Mouse (Mus musculus): ENCODE data around the gene Nono. TPM values are rescaled to one million over a fixed set of nuclear protein-coding genes. Genes with fewer than 3 reads are reported as not detected.

Nono gene
- total RNA-seq (2014; rRNA removed; ENCODE audit: low replicate concordance) (163 and 242 TPM in 2 replicates), polyA plus RNA-seq (2015; fragmentation: Nextera tagmentation; extraction: Ambion mirVana) (120 and 121 TPM in 2 replicates)

DNA sequence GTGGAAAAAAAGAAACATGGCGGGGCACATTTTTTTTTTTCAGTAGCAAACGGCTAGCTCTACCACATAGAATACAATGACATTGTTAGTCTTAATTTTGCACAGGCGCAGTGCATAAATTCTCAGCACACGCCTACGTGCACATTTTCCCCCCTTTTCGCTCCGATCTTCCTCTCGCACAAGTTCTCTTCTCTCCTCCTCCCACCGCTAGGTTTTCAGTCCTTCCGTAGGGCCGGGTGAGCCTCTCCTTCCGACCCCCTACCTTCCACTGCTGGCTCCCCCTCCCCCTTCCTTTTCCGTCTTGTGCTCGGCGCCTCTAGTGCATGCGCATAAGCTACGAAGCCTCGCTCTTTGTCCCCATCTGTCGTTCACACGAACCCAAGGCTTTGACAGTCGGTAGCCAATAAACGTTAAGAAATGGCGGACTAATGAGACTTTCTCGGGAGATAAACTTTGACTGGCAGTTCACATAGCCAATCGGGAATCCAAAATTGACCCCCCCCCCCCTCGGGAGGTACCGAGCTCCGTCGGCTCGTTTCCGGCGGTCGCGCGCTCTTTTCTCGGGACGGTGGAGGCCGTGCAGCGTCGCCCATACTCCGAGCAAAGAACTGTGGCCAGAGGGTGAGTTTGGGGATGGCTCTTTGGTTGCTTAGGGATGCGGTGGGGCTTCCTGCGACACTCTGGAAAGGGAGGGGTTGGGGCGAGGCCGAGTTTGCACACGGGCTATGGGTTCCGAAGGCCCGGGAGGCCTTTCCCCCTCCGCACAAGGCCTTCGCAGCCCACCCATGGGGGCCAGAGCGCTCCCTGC is at the start of gene Nono:
Nono (plus strand) TSS at position 177 of the 808 bp plus-strand sequence.
- peak; percentile 95 for DNase-seq (ENCODE audit: low spot score)
- H3K27ac ChIP-seq (ENCODE audit: low read depth) = peak within 1 kb of the TSS; percentile 96
- H3K4me3 ChIP-seq (ENCODE audit: low read depth, low read length) = peak within 1 kb of the TSS; percentile 72
- peak within 1 kb of the TSS; percentile 84 for H3K9ac ChIP-seq (replicated peaks; ENCODE audit: low read depth, low read length)
- H3K36me3 ChIP-seq (replicated peaks; ENCODE audit: control insufficient read depth, insufficient read depth, low read length) = no peaks in the 10 kb centered on the region
- ATAC-seq (ENCODE audit: insufficient read depth, low read depth) = peak; percentile 95
- TF ChIP-seq EP300 (IDR thresholded peaks at IDR 0.05; ENCODE audit: low read depth) = no peak
- TF ChIP-seq CTCF (IDR thresholded peaks at IDR 0.05; ENCODE audit: low read depth) = peak; percentile 24; the same call in 1 of the 2 replicates
- H3K4me1 ChIP-seq (ENCODE audit: control insufficient read depth, insufficient read depth) = no peaks in the 10 kb centered on the region
- peak within 1 kb of the TSS; percentile 65 for H3K4me2 ChIP-seq (ENCODE audit: low read depth, low read length)
- no peaks in the 10 kb centered on the region for H3K27me3 ChIP-seq (ENCODE audit: control insufficient read depth, insufficient read depth, low read length)
- 20% methylated on average over 51 of the region's 51 CpGs for WGBS
- H3K9me3 ChIP-seq (replicated peaks; ENCODE audit: control insufficient read depth, low read length) = no peaks in the 10 kb centered on the region

DNA sequence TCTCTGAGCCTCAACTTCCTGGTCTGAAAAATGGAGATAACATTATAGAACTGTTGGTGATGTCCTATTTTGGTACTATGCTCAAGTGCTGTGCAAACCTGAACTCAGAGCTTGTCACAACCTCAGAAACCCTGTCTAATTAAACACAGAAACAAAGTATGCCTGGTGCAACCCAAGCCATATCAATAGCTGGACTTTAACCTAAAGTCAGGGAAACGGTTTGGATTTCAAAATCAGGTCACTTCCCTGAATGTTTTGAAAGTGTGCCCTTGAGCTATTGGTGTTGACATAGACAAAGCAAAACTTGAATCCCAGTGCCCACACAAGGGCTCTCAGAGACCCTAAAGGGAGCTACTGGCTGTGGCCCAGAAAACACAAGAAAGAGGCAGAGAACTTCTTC is 49.4 kb upstream of the Nono start:
- Histone ChIP-seq H3K9me3 (replicated peaks; ENCODE audit: control insufficient read depth, low read length) (no peaks in the 10 kb centered on the region), H3K27ac (ENCODE audit: low read depth) (no peak overlapping the region), H3K36me3 (replicated peaks; ENCODE audit: control insufficient read depth, insufficient read depth, low read length) (no peaks in the 10 kb centered on the region), H3K9ac (replicated peaks; ENCODE audit: low read depth, low read length) (no peak overlapping the region), H3K27me3 (ENCODE audit: control insufficient read depth, insufficient read depth, low read length) (peaks cover 16% of the 10 kb centered on the region; the same call in 1 of the 2 replicates), H3K4me2 (ENCODE audit: low read depth, low read length) (no peak overlapping the region), H3K4me1 (ENCODE audit: control insufficient read depth, insufficient read depth) (no peaks in the 10 kb centered on the region), H3K4me3 (ENCODE audit: low read depth, low read length) (no peak overlapping the region)
- 68% methylated on average over 1 of the region's 1 CpGs for WGBS
- DNase-seq (ENCODE audit: low spot score) (no peak), ATAC-seq (ENCODE audit: insufficient read depth, low read depth) (no peak)
- TF ChIP-seq CTCF (IDR thresholded peaks at IDR 0.05; ENCODE audit: low read depth) = no peak
- no peak for TF ChIP-seq EP300 (IDR thresholded peaks at IDR 0.05; ENCODE audit: low read depth)

DNA sequence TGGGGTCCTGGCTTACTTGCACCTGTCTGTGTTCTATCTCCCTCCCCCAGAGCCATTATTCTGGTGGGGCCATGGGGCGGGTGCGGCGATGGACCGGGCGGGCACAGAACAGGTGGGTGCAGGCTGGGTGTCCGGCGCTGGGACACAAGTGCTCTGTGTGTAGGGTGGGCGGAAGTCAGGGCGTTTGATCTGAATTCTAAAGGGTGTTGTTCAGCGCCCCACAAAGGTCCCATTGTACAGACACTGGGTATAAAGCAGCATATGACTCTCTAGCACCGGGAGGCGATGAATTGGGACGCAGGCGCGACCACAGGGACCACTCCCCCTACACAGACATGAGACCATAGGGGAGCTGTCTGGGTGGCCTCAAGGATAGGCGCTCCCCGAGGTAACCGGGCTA is 45.7 kb upstream of the Nono start:
- Histone ChIP-seq H3K9ac (replicated peaks; ENCODE audit: low read depth, low read length) (no peak overlapping the region), H3K4me2 (ENCODE audit: low read depth, low read length) (no peak overlapping the region), H3K4me3 (ENCODE audit: low read depth, low read length) (no peak overlapping the region), H3K27ac (ENCODE audit: low read depth) (no peak overlapping the region), H3K9me3 (replicated peaks; ENCODE audit: control insufficient read depth, low read length) (no peaks in the 10 kb centered on the region), H3K4me1 (ENCODE audit: control insufficient read depth, insufficient read depth) (no peaks in the 10 kb centered on the region), H3K27me3 (ENCODE audit: control insufficient read depth, insufficient read depth, low read length) (peaks cover 27% of the 10 kb centered on the region; the same call in 1 of the 2 replicates), H3K36me3 (replicated peaks; ENCODE audit: control insufficient read depth, insufficient read depth, low read length) (no peaks in the 10 kb centered on the region)
- ATAC-seq (ENCODE audit: insufficient read depth, low read depth) (no peak), DNase-seq (ENCODE audit: low spot score) (no peak)
- WGBS = 48% methylated on average over 17 of the region's 18 CpGs
- TF ChIP-seq CTCF (IDR thresholded peaks at IDR 0.05; ENCODE audit: low read depth) (no peak), EP300 (IDR thresholded peaks at IDR 0.05; ENCODE audit: low read depth) (no peak)

DNA sequence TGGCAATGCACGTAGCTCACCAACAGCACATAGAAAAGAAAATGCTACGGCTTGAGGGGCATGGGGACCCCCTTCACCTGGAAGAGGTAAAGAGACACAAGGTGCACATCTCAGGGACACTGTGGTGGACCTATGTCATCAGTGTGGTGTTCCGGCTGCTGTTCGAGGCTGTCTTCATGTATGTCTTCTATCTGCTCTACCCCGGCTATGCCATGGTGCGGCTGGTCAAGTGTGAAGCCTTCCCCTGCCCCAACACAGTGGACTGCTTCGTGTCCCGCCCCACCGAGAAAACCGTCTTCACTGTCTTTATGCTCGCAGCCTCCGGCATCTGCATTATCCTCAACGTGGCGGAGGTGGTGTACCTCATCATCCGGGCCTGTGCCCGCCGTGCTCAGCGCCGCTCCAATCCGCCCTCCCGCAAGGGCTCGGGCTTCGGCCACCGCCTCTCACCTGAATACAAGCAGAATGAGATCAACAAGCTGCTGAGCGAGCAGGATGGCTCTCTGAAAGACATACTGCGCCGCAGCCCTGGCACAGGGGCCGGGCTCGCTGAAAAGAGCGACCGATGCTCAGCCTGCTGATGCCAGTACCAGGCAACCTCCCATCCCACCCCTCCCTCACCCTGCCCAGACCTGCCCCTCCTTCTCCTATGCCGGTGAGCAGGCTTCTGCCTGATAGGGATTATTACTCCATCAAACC is 44.5 kb upstream of the Nono start:
- H3K27ac ChIP-seq (ENCODE audit: low read depth) = no peak overlapping the region
- H3K4me3 ChIP-seq (ENCODE audit: low read depth, low read length) = 0 out of 2 replicates have a peak overlapping the region, but pooled peaks have one; percentile 5
- H3K9ac ChIP-seq (replicated peaks; ENCODE audit: low read depth, low read length) = no peak overlapping the region
- no peaks in the 10 kb centered on the region for H3K9me3 ChIP-seq (replicated peaks; ENCODE audit: control insufficient read depth, low read length)
- H3K4me1 ChIP-seq (ENCODE audit: control insufficient read depth, insufficient read depth) = no peaks in the 10 kb centered on the region
- WGBS = 20% methylated on average over 31 of the region's 32 CpGs
- no peak for DNase-seq (ENCODE audit: low spot score)
- H3K36me3 ChIP-seq (replicated peaks; ENCODE audit: control insufficient read depth, insufficient read depth, low read length) = no peaks in the 10 kb centered on the region
- H3K4me2 ChIP-seq (ENCODE audit: low read depth, low read length) = peak overlapping the region; percentile 10; the same call in 1 of the 2 replicates
- H3K27me3 ChIP-seq (ENCODE audit: control insufficient read depth, insufficient read depth, low read length) = peaks cover 27% of the 10 kb centered on the region; the same call in 1 of the 2 replicates
- ATAC-seq (ENCODE audit: insufficient read depth, low read depth) = no peak
- no peak for TF ChIP-seq CTCF (IDR thresholded peaks at IDR 0.05; ENCODE audit: low read depth)
- TF ChIP-seq EP300 (IDR thresholded peaks at IDR 0.05; ENCODE audit: low read depth) = no peak

DNA sequence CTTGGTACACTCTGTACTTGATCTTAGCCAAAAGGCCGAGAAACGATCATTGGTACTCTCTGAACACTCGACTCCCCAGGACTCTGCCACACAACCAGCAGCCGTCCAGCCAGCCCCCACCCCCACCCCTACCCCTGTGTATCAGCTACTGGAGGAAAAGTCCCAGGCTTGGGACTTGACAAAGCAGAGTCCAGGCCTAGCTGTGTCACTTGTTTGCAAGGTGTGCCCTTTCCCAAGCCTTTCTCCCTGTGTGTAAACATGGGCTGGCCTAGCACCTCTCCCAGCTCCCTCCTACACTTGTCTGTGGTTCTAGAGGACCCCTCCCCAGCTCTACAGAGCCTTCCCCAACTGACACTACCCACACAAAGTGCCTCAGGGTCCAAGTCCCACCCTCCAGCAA is 42.9 kb upstream of the Nono start:
- H3K9ac ChIP-seq (replicated peaks; ENCODE audit: low read depth, low read length) = no peak overlapping the region
- H3K27me3 ChIP-seq (ENCODE audit: control insufficient read depth, insufficient read depth, low read length) = peaks cover 27% of the 10 kb centered on the region; the same call in 1 of the 2 replicates
- DNase-seq (ENCODE audit: low spot score) (no peak), ATAC-seq (ENCODE audit: insufficient read depth, low read depth) (no peak)
- no peaks in the 10 kb centered on the region for H3K36me3 ChIP-seq (replicated peaks; ENCODE audit: control insufficient read depth, insufficient read depth, low read length)
- TF ChIP-seq CTCF (IDR thresholded peaks at IDR 0.05; ENCODE audit: low read depth) (no peak), EP300 (IDR thresholded peaks at IDR 0.05; ENCODE audit: low read depth) (no peak)
- H3K4me1 ChIP-seq (ENCODE audit: control insufficient read depth, insufficient read depth) = no peaks in the 10 kb centered on the region
- no peak overlapping the region for H3K4me2 ChIP-seq (ENCODE audit: low read depth, low read length)
- no peak overlapping the region for H3K27ac ChIP-seq (ENCODE audit: low read depth)
- 46% methylated on average over 4 of the region's 4 CpGs for WGBS
- no peaks in the 10 kb centered on the region for H3K9me3 ChIP-seq (replicated peaks; ENCODE audit: control insufficient read depth, low read length)
- H3K4me3 ChIP-seq (ENCODE audit: low read depth, low read length) = no peak overlapping the region
